Mouse (Mus musculus) lung, postnatal 25 days (tissue): Measurements from ENCODE around the gene Xrra1.

ENCODE experiments used
- DNase-seq: peaks from one replicate; pipeline ENCODE4 v3.0.0; 2022; ENCODE audit warnings: low spot score

Xrra1 gene

DNA sequence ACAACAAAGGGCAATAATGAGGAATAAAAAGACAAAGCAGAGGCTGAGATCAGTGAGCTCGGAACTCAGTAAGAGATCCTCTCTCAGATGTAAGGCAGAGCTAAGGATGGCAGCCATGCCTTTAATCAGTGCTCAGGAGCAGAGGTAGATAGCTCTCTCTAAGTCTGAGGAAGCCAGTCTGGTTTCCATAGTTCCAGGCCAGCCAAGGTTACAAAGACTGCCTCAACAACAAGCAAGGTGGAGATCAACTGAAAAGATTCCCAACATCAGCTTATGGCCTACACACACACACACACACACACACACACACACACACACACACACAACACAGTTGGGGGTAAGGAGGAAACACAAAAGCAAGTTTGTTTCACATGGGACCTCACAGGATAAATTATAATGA is 7.8 kb upstream of the Xrra1 start:
- DNase-seq = no peak

DNA sequence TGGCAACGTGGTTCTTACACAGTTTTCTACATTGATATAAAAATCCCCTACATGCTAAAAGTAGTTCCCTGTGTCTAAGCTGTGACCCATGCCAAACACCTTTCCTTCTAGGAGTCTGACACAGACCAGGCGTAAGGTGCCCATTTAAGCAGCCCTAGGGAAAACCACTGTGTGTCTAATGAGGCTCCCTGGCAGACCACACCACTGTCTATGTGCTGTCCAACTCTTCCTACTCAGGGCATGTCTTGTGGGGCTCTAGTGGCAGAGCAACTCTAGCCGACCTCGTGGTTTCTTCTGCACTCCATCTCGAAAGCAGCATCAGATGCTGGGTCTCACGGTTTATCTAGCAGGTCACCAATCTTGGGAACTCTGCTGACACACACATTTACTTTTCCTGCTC is 7.3 kb upstream of the Xrra1 start:
- no peak for DNase-seq

DNA sequence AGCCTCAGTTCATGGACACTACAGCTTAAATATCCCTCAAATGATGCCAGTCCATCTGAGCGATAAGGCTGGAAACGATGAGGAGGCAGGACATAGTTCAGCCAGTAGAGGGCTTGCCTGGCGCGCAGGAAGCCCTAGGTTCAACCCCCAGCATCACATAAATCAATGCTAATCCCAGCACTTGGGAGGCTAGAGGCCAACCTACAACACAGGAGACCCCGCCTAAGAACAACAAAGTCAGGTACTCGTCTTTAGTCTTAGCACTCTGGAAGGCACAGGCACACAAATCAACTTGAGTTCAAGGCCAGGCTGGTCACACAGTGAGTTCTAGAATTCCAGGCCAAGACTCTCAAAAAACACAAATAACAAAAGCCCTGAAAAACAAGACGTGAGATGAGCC is 5.6 kb upstream of the Xrra1 start:
- DNase-seq = no peak

DNA sequence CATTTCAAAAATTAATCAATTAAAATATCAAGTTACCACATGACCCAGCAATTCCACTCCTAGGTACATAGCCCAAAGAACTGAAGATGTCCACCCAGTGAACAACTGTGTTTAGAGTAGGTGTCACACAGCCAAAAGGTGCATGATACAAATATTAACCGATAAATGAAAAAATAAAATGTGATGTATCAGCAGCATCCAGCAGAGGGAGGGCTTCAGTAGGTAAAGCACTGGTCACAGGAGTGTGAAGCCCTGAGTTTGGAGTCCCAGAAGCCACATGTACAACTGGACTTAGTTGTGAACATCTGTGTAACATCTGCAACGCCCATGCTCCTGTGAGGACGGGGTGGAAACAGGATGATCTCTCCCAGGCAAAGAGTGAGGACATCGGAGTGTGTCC is 4.6 kb upstream of the Xrra1 start:
- no peak for DNase-seq

DNA sequence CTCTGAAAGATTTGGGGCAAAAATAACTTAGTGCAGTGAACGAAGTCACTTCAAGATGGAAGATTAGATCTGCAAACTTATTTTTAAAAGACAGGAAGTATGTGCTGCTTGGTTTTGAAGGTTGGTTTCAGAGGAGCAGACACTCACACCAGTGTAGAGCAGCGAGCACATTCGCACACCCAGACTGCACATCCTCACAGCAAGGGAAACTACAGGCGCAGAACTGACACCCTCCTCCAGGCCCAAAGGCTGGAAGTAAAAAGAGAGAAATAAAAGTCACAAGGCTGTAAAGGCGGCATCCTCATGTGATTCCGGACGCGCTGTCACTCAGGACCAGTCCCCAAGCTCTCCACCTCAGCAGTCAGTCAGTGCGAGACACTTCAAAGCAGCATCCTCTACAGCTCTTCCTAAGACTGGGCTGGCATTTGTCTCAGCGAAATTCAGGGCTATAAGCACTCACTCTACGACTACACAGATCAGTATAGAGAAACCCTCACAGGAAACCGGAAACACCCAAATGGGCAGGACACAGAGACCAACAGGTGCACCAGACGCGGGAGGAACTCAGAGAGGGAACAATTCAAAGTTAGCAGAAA is 2.6 kb upstream of the Xrra1 start:
- no peak for DNase-seq

DNA sequence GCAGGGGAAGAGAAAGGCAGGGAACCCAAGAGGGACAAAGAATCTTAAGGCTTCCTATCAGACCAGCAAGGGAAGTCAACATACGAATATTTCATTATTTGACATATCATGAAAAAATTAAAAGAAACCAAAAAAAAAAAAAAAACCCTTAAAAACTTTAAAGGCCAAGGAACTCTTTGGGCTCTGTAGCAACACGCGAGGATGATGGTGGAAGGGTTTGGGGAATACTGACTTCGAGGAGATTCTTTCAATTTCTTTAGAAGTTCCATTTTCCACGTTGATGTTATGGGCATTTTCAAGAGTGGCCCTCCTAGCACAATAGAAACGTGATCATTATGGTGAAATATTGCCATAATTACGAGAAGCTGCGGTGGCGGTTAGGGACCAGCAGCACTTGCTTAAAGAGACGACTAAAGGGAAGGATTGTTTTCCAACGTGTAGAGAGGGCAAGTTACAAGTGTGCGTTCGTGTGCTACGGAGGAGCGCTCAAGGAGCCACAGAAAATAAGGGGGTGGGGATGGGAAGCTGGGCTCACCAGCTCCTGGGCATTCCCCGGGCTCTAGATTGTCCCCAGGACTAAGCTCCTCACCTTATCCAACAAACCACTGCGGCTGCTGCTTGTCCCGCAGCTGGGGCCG is 622 bp upstream of the Xrra1 start:
- DNase-seq = no peak

DNA sequence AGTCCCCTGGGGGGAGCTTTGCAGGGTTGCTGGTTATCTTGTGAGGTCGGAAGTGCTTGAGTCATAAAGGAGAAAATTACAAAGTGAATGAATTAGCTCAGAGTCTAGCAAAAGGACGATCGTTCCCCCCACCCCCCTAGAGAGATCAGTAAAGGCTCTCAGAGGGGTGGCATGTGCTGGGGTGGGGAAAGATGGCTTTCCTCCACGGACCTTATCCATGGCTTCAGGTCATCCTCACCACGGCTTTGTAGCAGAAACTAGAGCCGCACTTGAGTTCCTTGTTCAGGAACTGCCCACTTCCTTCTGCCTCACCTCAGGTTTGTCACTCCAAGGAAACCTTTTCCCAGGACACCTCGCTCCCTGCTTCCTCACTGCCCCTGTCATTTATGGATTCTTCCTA is 4.4 kb downstream of the Xrra1 start, which contains the start of gene Spcs2:
TSS of gene Spcs2 (minus strand) at position 101 of the 400 bp plus-strand sequence.
- DNase-seq = no peak

DNA sequence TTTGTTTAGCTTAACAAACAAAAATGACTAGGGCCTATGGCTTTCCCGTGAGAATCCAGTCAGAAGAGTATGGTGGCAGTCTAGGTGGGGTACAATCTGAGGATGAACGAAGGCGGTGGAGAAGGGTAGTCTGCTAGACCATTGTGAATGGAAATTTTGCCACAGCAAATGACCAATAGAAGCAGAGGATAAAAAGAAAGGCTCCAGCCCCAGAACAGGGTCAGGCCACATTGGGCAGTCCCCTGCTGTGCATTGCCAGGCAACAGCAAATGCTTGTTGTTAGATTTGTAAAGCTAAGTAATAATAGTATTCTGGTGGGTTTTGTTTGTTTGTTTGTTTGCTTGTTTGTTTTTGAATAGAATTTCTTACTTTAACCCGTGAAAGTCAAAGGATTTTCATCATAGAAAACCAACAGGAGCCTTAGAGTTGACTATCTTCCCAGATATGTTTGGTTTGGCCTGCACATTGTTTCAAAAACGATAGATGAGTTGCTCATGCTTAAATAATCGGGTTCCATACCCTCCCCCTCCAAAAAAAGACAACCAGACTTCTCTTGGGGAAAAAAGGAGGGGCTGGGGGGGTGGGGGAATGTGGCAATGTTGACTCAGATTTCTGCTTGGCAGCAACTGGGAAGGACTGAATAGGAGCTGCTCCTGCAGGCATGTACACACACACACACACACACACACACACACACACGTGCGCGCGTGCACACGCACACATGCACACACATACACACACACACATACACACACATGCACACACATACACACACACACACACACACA is 5.5 kb downstream of the Xrra1 start:
- no peak for DNase-seq

DNA sequence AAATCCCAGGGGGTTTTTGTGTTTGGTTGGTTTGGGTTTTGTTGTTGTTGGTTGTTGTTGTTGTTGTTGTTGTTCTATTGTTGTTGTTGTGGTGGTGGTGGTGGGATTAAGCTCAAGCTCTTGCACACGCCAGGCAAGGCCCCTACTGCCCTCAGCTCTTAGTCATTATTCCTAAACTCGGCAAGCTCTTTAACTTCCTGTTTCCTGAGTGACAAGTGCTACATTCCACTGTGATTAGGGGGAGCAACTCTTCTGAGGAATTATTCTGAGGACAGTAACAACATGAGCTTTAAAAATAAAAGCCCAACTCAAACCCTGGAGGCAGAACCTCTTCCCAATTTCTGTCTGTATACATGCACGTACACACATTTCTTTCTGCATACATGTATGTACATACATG is 6.3 kb downstream of the Xrra1 start:
- no peak for DNase-seq

DNA sequence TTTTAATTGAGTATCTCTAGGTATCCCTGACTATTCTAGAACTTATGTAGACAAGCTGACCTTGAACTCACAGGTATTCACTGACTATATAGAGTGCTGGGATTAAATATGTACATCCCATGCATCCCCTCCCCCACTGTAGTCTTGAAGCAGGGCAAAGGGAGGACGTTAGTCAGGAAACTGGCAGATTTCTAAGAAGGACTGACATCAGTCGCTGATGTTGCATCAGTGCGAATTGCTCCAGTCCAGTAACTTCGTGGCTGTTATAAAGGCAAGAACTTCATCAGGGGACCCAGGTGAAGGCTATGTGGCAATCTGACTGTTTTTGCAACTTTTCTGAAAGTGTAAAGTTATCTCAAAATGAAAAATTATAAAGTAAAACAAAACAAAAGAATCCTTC is 10.4 kb downstream of the Xrra1 start:
- no peak for DNase-seq

DNA sequence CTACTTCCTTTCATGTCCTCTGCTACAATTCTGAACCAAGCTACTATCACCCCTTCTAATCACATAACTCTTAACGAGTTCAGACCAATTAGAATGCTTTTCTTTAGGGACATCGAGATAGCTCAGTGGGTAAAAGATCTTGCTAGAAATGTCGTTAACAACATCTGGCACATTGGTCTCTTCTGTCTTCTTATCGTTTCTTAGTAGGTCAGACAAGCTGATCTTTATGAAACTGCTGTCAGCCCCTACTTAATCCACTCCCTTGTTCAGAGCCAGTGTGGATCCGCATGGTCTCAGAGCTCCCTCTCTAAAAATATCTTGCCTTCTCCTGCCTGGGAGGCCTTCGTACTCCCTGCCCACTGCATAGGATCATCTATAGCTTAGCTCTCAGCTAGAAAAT is 15.0 kb downstream of the Xrra1 start:
- DNase-seq = no peak

DNA sequence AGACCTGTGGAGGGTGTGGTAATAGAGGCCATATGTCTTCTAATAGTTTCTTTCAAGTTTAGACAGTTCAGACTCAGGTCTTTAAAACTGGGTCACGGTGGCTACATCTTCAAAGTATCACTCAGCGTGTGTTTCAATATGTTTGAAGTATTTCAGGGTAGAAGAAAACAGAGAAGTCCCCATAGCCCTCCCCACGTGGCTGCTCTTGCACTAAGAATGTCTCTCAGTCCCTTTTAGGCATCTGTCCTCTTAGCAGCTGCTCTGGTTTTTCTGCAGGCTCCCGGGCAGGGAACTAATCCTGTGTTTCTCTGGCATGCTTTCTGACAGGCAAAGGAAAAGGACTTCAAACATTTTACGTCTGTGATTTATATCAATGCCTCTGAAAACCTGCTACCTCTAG is 17.0 kb downstream of the Xrra1 start:
- no peak for DNase-seq

DNA sequence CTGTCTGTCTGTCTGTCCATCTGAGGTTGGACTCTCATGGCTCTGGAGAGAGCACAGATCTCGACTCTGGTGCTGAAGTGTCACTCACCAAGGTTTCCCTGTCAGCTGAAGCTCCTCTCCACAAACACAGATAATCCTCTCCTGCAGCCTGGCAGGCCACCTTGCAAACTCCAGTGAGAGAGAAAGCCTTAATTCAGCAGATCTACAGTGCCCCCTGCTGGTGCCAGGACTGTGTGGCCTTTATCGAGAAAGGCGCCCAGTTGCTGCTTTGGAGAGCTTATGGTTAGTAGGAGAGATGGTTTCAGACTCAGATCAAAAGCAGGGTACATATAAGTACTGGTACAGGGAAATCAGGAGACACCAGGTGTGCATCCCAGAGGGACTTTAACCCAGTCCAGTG is 17.4 kb downstream of the Xrra1 start:
- peak; percentile 74 for DNase-seq

DNA sequence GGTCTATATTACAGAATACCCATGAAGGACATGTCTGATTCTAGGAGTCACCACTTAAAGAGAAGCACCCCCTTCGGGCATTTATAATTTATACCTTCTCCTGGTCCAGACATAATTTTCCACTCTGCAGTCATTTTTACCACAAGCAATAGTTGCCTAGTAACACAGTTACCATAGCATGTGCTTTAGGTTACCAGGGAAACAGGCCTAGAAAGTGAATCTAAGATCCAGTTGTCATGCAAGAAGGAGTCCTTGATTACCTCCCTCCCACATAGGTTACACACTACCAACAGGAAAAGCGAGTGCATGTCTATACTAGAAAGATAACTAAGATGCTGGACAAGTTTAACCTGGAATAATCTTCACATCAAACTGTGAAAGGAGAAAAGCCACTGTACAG is 19.3 kb downstream of the Xrra1 start:
- no peak for DNase-seq

DNA sequence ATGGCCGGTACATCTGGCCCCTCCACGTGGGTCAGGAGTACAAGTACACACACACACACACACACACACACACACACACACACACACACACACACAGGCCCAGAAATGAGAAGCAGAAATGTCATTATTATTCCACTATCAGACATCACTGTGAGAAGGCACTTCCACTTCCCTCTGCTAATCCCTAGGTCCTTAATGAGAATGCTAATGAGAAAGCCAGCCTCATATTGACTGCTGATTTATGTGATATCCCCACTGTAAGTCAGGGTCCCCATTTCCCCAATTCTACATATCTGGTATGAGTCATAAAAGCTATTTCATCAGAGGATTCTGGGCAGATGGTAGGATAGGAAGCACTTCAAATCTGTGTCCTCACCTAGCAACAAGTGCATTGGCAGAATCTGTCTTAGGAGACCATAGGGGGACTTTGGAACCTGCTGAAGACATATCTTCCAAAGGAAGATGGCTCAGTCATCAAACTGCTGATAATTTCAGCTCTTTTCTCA is 28.4 kb downstream of the Xrra1 start:
- DNase-seq = no peak

DNA sequence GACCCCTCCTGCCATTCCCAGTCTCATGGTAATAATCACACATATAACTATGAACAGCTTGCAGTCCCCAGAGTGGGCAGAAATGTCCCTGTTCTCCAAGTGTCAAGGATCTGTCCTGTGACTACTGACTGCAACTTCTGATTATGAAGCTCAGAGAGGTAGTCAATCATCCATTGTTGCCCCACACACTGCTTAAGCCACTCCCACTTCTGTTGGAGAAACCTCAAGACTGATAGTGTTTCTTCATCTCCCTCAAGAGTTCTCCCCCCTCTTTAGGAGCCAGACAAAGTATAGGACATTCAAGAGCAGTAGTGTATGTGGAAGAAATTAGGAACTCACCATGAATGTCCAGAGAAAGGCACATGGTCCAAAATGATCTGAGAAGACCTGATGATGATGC is 28.8 kb downstream of the Xrra1 start:
- DNase-seq = no peak

DNA sequence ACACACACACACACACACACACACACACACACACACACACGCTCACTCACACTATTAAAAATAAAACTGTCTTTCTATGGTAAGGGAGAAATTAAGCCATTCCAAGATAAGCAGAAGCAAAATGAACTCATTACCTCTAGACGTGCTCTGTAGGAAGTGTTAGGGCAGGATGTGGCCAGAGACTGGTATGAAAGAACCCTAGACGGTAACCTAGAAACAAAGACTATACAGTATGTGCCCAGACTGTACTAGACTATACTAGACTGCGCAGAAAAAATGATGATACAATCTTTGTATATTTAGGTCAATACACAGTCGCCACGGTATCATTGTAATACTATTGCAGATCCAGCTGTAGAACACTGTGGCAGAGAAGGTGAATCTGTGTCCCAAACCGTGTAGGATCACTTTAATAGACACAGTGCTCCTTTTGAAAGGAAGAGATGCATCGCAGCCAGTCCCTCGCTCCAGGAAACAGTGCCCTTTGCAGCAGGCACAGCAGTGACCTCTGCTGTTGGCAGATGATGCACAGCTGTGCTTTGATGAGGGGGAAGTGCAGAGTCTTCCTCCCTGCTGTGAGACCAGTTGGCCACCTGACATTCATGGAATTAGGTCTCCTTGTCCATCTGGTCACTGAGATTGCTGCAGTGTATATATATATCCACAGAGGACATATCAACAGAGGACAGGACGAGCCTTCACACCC is 30.4 kb downstream of the Xrra1 start:
- DNase-seq = peak; percentile 16

DNA sequence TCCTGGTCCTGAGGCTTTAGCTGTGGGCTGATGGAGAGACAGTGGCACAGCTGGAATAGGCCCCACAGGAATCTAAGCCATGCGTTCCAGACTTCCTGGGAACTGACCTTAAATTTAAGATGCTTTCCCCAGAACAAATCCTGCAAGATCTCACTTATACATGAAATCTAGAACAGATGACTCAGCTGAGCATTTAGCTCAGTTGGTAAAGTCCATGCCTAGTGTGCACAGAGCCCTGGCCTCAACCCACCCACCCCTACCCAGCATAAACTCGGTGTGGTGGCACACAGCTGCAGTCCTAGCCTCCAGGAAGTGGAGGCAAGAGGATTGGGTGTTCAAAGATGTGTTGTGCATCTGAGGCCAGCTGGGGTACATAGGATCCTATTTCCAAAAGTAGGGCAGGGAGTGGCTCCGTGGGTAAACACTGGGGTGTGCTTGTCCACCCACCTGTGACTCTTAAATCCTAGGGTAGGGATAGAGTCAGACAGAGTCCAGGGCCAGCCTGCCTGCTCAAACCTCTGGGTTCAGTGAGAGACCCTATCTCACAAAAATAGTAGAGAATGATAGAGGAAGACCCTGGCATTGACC is 31.3 kb downstream of the Xrra1 start:
- DNase-seq = no peak

DNA sequence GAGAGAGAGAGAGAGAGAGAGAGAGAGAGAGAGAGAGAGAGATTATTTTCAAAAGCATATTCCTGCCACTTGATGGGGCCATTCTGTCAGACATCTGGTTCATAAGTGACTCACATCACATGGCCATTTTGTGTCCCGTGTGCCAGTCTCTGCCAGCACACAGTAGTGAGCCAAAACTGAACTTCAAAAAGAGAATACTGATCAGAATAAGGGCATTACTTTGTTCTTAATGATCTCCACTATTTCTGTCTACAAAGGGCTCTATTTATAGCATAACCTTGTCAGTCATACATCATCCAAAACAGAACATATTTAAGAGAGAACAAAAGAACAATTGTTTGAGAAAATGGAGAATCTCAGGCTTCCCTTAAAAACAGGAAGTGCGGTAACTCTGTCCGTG is 32.6 kb downstream of the Xrra1 start:
- DNase-seq = no peak

DNA sequence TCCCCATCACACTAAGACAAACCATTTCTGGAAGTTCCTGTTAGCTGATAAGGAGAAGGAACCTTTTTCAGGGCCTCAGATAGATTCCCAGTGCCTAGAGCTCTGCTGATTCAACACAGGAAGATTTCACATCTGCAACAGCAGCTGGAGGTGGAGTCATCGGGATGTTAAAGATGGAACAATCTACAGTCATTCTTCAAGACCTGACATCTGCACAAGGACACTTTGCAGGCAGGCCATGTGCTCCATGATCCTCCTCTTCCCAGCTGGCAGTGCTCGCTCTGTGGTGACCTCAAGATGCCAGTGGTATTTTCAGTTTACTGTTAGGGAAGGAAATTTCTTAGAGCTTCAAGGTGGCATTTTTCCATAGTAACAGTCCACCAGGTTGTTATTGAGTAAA is 33.4 kb downstream of the Xrra1 start:
- no peak for DNase-seq

DNA sequence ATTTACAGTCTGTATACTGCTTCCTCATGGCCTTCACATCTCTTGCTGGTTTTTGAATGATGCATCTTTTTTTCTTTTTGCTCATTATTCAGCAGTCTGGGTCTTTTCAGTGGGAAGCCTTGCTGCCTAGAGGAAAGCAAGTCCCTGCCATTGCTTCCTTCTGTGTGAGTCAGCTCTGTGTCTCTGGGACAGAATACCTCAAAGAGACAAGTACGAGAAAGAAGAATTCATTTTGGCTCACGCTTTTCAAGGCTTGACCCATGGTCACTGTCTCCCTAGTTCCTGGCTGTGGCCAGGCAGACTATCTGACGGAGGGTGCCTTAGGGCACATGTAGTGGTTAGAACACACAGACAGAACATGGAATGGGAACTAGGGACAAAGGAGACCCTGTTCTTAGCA is 35.1 kb downstream of the Xrra1 start:
- no peak for DNase-seq

DNA sequence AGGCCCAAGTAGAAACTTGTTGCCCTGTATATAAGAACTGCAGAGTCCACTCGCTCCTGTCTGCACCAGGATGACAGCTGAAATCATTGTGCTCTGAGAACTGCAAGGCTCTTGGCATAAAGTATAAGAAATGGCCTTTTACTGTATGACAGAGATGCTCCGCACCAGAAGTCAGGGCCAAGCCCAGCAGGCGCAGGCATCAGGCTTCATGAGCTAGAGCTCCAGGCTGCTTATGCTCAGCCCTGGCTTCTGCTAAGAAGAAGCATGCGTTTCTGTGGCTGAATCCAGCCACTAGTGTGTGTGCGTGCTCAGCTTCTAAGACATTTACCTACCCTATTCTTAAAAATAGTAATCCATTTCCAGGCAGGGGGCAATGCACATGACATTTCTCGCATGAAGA is 35.6 kb downstream of the Xrra1 start:
- no peak for DNase-seq
